Mouse (Mus musculus) liver, embryonic 15.5 days (tissue): Measurements from ENCODE around the gene Cks2. TPM values are rescaled to one million over a fixed set of nuclear protein-coding genes. Genes with fewer than 3 reads are reported as not detected.

Source experiments
- ATAC-seq: fragments of 200-750 bp; cut with Nextera tagmentation; 2 replicates; pipeline ENCODE4 v1.8.0; 2017; ENCODE audit warnings: moderate number of reproducible peaks, mild to moderate bottlenecking, moderate library complexity; ENCODE audit not compliant: insufficient read depth
- H3K27ac ChIP-seq: fragments of 300-500 bp; sonication (generic); replicated peaks from 2 replicates; pipeline ENCODE4 v1.5.1; 2015; ENCODE audit warnings: mild to moderate bottlenecking, inconsistent platforms
- H3K27me3 ChIP-seq: fragments of 300-500 bp; sonication (generic); 2 replicates; pipeline ENCODE4 v1.6.1; 2015; ENCODE audit warnings: mild to moderate bottlenecking, inconsistent platforms
- H3K36me3 ChIP-seq: fragments of 300-500 bp; sonication (generic); replicated peaks from 2 replicates; pipeline ENCODE4 v1.6.1; 2015; ENCODE audit warnings: moderate library complexity, mild to moderate bottlenecking, inconsistent platforms
- H3K4me1 ChIP-seq: fragments of 300-500 bp; sonication (generic); replicated peaks from 2 replicates; pipeline ENCODE4 v1.6.1; 2015; ENCODE audit warnings: inconsistent platforms
- H3K4me2 ChIP-seq: fragments of 300-500 bp; sonication (generic); 2 replicates; pipeline ENCODE4 v1.6.1; 2015; ENCODE audit warnings: moderate library complexity, mild to moderate bottlenecking, inconsistent platforms
- H3K4me3 ChIP-seq: fragments of 300-500 bp; sonication (generic); replicated peaks from 2 replicates; pipeline ENCODE4 v1.5.1; 2015; ENCODE audit warnings: mild to moderate bottlenecking, inconsistent platforms
- H3K9ac ChIP-seq: fragments of 300-500 bp; sonication (generic); 2 replicates; pipeline ENCODE4 v1.6.1; 2015; ENCODE audit warnings: moderate library complexity, mild to moderate bottlenecking, inconsistent platforms
- H3K9me3 ChIP-seq: fragments of 300-500 bp; sonication (generic); replicated peaks from 2 replicates; pipeline ENCODE4 v1.6.1; 2016; ENCODE audit warnings: inconsistent platforms
- WGBS: fragments of 180-500 bp; shearing (Covaris S2); methylation state at CpG from one replicate; pipeline ENCODE4 v1.1.7; 2015; ENCODE audit warnings: mixed read lengths; ENCODE audit not compliant: insufficient replicate concordance; 5-methylcytosine and 5-hydroxymethylcytosine counted together
- polyA plus RNA-seq: library from polyadenylated mRNA; unstranded; fragments of >200 nt; fragmentation: Nextera tagmentation; extraction: Ambion mirVana; gene quantifications from 2 replicates; pipeline ENCODE4 v1.2.1, GENCODE M21; 2015

The Cks2 gene
- polyA plus RNA-seq, 1 experiment from 2014 or later: 374 TPM

DNA sequence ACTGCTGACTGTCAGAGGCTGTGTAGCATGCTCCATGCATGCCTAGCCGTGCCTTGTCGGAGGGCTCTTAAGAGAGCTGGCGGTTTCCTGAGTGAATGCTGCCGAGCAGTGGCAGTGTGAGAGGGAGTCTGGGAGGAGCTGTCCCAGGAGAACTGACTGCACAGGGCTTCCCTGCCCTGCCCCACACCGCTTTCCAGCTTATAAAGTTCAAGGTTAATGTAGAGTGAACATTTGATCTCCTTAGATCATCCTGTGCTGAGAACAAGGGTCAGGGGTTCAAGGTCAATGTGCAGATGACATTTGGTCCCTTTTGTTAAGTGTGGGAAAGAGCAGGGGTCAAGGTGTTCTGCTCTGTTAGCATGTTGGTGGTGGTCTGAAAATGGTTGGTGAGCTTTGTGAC, 36.0 kb downstream of the Cks2 start:
- Histone ChIP-seq H3K9me3 (no peaks in the 10 kb centered on the region), H3K9ac (no peak overlapping the region), H3K4me1 (peaks cover 52% of the 10 kb centered on the region), H3K27me3 (no peaks in the 10 kb centered on the region), H3K27ac (no peak overlapping the region), H3K4me2 (no peak overlapping the region), H3K4me3 (no peak overlapping the region), H3K36me3 (peaks cover 98% of the 10 kb centered on the region)
- 87% methylated on average over 5 of the region's 5 CpGs for WGBS
- ATAC-seq: no peak

GRCm38 (mm10) chr13:51681634-51682033, 36.6 kb downstream of the Cks2 start:
- Histone ChIP-seq H3K4me3 (no peak overlapping the region), H3K4me1 (peaks cover 49% of the 10 kb centered on the region), H3K4me2 (no peak overlapping the region), H3K27ac (no peak overlapping the region), H3K27me3 (no peaks in the 10 kb centered on the region), H3K9me3 (no peaks in the 10 kb centered on the region), H3K9ac (no peak overlapping the region), H3K36me3 (peaks cover 98% of the 10 kb centered on the region)
- ATAC-seq: no peak
- 86% methylated on average over 8 of the region's 8 CpGs for WGBS

DNA sequence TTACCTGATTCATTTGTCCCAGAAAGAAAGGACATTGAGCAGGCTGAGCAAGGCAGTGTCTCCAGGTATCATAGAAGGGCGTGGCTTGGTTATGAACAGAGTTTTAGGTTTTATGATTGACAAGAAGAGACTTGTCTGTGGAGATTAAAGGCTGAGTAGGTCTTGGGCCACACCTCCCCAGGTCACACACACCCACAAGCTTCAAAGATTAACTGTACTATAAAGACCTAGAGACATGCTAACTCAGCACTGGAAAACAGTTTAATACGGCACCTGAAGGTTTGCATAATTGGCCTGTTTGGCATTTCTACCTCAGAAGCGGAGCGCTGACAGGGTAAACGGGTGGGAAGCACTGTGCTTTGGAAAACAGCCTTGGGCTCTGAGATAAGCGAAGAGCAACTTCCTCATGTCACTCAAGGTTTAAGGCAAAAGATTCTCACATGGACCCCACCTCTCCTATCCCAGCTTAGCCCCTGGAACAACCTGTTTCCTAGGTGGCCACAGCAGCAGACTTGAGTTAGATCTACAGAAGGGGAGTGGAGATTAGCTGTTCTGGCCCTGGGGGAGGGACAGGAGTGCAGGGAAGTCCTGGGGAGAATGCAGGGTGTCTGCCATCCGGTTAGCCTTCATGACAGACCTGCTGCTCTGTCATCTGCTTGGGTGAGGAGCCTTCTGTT, 40.4 kb downstream of the Cks2 start:
- Histone ChIP-seq H3K27ac (0 out of 2 replicates have a peak overlapping the region, but pooled peaks have one; percentile 4), H3K9ac (no peak overlapping the region), H3K4me2 (no peak overlapping the region), H3K4me3 (no peak overlapping the region), H3K27me3 (no peaks in the 10 kb centered on the region), H3K4me1 (peaks cover 39% of the 10 kb centered on the region), H3K9me3 (no peaks in the 10 kb centered on the region), H3K36me3 (peaks cover 91% of the 10 kb centered on the region)
- 27% methylated on average over 7 of the region's 7 CpGs for WGBS
- 0 out of 2 replicates have a peak, but pooled peaks have one; percentile 15 for ATAC-seq

DNA sequence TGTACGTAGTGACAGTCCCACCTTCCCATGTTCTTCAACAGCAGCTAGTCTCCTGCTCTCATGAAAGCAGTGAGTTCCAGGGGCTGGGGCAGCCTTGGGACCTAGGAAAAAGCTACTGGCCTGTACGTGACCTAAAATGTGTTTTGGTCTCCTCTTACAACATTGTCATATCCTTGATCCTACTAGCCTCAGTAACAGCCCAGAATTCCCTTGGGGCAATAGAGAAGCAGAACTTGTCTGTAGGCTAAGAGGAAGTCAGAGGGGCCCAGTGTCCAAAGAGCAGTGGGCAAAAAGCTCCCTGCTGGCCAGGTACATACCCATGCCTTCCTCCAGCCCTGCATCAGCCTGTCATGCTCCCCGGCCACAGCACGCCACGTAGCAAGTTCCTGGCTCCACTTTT, 41.9 kb downstream of the Cks2 start:
- Histone ChIP-seq H3K27ac (no peak overlapping the region), H3K9me3 (no peaks in the 10 kb centered on the region), H3K4me3 (no peak overlapping the region), H3K36me3 (peaks cover 77% of the 10 kb centered on the region), H3K4me2 (no peak overlapping the region), H3K9ac (no peak overlapping the region), H3K4me1 (peaks cover 39% of the 10 kb centered on the region), H3K27me3 (no peaks in the 10 kb centered on the region)
- WGBS: 77% methylated on average over 5 of the region's 5 CpGs
- ATAC-seq: no peak

DNA sequence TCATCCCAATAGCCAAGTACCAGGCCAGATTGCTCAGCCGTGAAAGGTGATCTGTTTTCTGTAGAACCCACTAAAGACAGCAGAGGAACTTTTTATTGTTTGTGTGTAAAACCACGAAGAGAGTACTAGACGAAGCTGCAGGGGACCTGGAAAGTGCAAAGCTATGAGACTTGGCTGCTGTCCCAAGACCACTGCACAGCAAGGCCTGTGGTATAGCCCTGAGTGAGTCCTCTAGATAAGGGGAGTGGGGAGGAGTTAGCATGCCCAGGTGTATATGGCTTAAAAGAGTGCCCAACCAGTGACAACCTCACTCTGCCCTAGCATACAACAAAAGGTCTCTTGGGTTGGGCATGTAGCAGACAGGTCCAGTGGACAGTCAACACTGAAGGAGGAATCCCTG, 43.7 kb downstream of the Cks2 start:
- Histone ChIP-seq H3K9ac (no peak overlapping the region), H3K4me2 (no peak overlapping the region), H3K27ac (no peak overlapping the region), H3K4me3 (no peak overlapping the region), H3K36me3 (peaks cover 60% of the 10 kb centered on the region), H3K27me3 (no peaks in the 10 kb centered on the region), H3K9me3 (no peaks in the 10 kb centered on the region), H3K4me1 (peaks cover 39% of the 10 kb centered on the region)
- no peak for ATAC-seq
- WGBS: 29% methylated on average over 3 of the region's 3 CpGs

DNA sequence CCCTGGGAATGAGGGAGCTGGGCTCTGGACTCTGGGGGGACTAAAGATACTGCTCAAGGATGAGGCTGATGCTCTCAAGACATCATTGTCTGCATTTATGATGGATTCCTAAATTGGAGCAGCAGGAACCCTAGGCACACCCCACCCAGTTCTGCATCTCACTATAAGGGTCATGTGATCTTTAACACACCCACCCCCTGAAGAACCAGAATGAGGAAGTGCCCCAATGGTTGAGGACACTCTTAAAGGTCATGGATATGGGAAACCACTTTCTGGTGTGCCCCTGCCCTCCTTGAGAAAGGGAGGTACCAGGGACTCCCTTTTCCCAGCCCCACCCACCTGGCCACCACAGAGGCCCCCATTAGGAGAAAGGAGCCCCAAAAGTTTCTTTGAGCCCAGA, 51.4 kb downstream of the Cks2 start:
- Histone ChIP-seq H3K27me3 (no peaks in the 10 kb centered on the region), H3K4me2 (no peak overlapping the region), H3K27ac (no peak overlapping the region), H3K4me3 (no peak overlapping the region), H3K9ac (no peak overlapping the region), H3K9me3 (no peaks in the 10 kb centered on the region), H3K4me1 (peaks cover 29% of the 10 kb centered on the region), H3K36me3 (no peaks in the 10 kb centered on the region)
- no peak for ATAC-seq

DNA sequence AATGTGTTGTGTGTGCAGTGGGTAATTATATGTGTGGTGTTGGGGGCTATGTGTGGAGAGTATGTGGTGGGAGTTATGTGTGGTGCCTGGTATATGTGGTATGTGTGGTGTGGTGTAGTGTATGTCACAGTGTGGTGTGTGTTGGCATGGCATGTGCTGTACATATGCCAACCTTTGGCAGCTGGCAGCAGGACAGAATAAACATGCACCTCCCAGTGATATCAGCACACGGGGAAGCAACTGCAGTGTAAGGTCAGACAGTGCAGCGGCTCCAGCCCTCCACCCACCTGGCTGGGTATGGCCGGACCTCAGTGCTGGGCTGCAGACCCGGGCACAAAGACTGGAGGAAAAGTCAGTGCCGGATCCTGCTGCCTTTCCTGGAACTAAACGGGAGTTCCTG, 52.4 kb downstream of the Cks2 start:
- Histone ChIP-seq H3K4me3 (no peak overlapping the region), H3K4me1 (peaks cover 29% of the 10 kb centered on the region), H3K9ac (no peak overlapping the region), H3K27me3 (no peaks in the 10 kb centered on the region), H3K9me3 (no peaks in the 10 kb centered on the region), H3K27ac (peak overlapping the region; percentile 53), H3K4me2 (no peak overlapping the region), H3K36me3 (peaks cover under 1% of the 10 kb centered on the region; the same call in 1 of the 2 replicates)
- ATAC-seq: no peak
- WGBS: 44% methylated on average over 6 of the region's 6 CpGs

GRCm38 (mm10) chr13:51697897-51698296, 52.9 kb downstream of the Cks2 start:
- no peak overlapping the region for H3K4me3 ChIP-seq
- no peaks in the 10 kb centered on the region for H3K9me3 ChIP-seq
- H3K36me3 ChIP-seq: peaks cover 5% of the 10 kb centered on the region; the same call in 1 of the 2 replicates
- H3K4me1 ChIP-seq: peaks cover 29% of the 10 kb centered on the region
- peak overlapping the region; percentile 25; the same call in 1 of the 2 replicates for H3K9ac ChIP-seq
- ATAC-seq: peak; percentile 49; the same call in 1 of the 2 replicates
- H3K4me2 ChIP-seq: peak overlapping the region; percentile 27
- 45% methylated on average over 4 of the region's 4 CpGs for WGBS
- H3K27ac ChIP-seq: peak overlapping the region; percentile 53
- no peaks in the 10 kb centered on the region for H3K27me3 ChIP-seq

DNA sequence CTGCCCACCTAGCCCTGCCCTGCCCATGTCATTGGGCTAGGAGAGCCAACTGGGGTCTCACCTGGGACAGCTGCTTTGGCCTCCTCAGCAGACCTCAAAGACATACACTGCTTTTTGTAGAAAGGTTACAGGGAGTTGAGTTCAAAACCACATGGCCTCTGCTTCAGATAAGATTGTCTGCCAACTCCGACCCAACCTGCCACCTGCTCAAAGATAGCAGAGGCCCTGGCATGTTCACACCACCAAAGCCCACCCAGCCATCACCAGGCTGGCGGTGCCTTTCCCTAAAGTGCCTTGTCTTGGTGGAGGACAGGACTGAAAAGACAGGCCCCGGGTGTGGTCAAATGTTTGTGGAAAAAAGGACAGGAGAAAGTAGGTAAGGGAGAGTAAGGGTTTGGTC, 53.3 kb downstream of the Cks2 start:
- H3K27ac ChIP-seq: peak overlapping the region; percentile 53

More for the DNA sequence above, 53.3 kb downstream of the Cks2 start:
- Histone ChIP-seq H3K9me3 (no peaks in the 10 kb centered on the region), H3K36me3 (peaks cover 9% of the 10 kb centered on the region; the same call in 1 of the 2 replicates), H3K4me1 (peaks cover 29% of the 10 kb centered on the region), H3K9ac (peak overlapping the region; percentile 25; the same call in 1 of the 2 replicates), H3K4me2 (peak overlapping the region; percentile 27), H3K27me3 (no peaks in the 10 kb centered on the region), H3K4me3 (no peak overlapping the region)
- 16% methylated on average over 3 of the region's 3 CpGs for WGBS
- peak; percentile 50 for ATAC-seq

Other genes with a start within 250 kb of the Cks2 start
- gene S1pr3, start 236.6 kb upstream of the Cks2 start, polyA plus RNA-seq: 1.5 and 1.7 TPM in 2 replicates
- 0.07 TPM in 1 of 2 replicates, not detected in the other for gene Shc3, start 75.8 kb upstream of the Cks2 start, polyA plus RNA-seq
- 13.0 and 14.8 TPM in 2 replicates for gene Secisbp2, start 6.5 kb downstream of the Cks2 start, polyA plus RNA-seq
- gene Sema4d, start 148.5 kb downstream of the Cks2 start, polyA plus RNA-seq: 3.8 and 4.6 TPM in 2 replicates
- 13.3 and 14.0 TPM in 2 replicates for gene Gadd45g, start 201.4 kb downstream of the Cks2 start, polyA plus RNA-seq